Mouse (Mus musculus): ENCODE measurements around the gene Dact2.
A peak's percentile ranks its signal among the peaks of the same experiment; 100 is the strongest.

The Dact2 gene

GRCm38 (mm10) chr17:14175019-14175418, 29.1 kb downstream of the Dact2 start:
- DNase-seq (ENCODE audit: low spot score): no peak

DNA sequence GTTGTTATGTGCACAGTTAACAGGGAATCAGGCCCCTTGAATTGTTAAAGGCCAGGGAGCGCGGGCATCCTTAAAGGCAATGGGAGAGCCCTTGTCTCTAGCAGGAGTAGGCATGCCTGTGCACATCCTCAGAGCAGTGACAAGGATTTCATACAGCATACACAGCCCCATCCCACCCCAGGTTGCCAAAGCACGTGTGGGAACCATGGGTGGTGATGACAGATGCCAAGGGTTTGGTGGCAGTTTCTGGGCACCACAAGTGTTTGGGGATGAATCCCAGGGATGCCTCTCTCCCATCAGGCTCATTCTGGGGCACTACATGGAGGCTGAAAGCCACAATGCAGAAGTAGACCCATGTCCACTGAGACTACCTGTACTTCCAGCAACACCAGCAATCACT, 29.7 kb downstream of the Dact2 start:
- DNase-seq (ENCODE audit: low spot score): no peak

DNA sequence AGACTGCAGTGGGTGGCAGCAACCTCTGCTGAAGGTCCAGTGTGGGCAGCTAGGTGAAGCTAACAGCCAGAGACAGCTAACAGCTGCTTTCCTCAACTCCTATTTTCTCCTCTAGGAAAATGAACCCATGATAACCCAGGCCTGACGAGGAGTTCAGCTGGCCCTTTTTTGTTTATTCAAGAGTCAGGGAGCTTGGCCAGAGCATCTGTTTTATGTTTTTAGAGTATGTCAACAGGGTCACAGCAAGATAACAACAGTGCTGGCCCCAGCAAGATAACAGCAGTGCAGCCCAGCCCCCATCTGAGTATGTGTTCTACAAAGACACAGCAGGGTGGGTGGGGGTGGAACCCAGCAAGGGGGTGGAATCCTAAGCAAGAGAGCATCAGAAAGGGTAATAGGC, 30.6 kb downstream of the Dact2 start:
- DNase-seq (ENCODE audit: low spot score): peak; percentile 35

GRCm38 (mm10) chr17:14172731-14173130, 31.4 kb downstream of the Dact2 start:
- no peak for DNase-seq (ENCODE audit: low spot score)

DNA sequence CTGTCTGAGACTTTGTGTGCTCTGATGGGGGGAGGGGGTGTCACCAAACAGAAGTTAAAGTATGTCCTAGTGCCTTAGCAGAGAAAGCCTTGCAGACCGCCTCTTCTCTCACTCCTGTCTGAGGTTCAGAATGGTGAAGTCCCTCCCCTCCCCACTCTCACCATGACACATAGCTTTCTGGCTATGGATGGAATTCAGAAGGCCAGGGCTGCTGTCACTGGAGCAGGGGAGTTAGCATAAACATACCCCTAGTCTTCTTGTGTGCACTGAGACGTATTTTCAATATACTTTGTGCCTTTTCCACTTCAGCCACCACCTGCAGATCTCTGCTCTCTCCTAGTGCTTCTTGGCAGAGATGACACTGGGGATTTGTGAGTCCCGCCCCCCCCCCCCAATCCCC, 31.9 kb downstream of the Dact2 start:
- DNase-seq (ENCODE audit: low spot score): no peak

GRCm38 (mm10) chr17:14170961-14171479, 33.1 kb downstream of the Dact2 start:
- no peak for DNase-seq (ENCODE audit: low spot score)

- no peak for DNase-seq (ENCODE audit: low spot score)
Observed at GRCm38 (mm10) chr17:14169431-14169830, 34.7 kb downstream of the Dact2 start.

- no peak for DNase-seq (ENCODE audit: low spot score)
Observed at GRCm38 (mm10) chr17:14167594-14167993, 36.5 kb downstream of the Dact2 start.

DNA sequence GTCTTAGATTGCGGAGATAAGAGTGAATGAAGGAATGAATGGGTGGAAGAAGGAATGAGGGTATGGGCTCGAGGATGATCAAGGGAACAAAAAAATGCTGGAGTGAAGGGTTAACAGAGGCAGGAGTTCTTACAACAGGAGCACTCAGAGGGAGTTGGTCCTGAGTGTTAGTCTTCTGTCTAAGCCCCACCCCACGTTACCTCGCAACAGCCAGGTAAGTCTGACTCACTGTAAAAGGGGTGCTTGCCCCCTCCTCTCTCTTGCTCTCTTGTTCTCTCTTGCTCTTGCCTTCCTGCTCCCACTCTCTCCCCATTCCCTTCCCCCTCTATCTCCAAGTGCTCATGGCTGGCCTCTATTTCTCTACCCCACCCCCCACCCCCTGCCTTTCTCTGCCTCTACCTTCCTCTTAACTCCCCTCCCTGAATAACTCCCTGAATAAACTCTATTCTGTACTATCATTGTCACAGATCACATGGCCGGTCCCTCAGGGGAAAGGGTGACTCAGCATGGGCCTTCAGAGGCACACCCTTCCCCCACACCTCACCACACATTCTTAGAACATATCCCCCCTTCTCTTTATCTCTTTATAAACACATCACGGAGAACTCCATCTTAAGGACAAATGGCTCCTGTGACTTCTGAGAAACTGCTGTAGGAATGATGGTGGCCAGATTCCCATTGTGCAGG, 37.2 kb downstream of the Dact2 start:
- no peak for DNase-seq (ENCODE audit: low spot score)

DNA sequence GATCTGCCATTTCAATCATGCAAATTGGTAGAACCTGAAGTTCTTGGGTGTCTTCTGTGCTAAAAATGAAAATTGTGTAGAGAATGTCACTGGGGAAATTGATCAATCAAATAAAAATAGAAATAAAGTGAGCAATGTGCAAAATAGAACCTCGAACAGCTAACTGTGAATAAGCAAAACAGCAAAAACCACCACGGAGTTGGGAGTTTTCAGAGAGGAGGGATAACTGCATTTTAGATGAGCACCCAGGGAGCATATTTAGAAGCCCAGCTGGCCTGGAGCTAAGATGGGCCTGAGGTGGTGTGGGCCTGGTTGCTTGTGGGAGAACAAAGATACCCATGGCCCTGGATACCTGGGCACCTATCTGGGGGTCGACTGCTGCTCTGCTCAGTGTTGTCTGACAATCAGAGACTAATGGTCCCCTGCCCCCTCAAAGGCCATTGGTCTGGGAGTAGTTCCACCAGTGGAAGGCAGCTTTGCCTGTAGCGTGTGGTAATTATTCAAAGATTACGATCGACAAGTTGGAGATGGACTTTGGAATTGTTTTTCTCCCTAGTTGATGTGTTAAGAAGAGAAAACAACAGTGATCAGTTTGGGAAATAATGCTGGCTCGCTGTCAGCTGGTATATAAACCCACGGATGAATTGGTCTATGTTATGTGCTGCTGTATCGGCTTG, 38.0 kb downstream of the Dact2 start:
- no peak for DNase-seq (ENCODE audit: low spot score)

DNA sequence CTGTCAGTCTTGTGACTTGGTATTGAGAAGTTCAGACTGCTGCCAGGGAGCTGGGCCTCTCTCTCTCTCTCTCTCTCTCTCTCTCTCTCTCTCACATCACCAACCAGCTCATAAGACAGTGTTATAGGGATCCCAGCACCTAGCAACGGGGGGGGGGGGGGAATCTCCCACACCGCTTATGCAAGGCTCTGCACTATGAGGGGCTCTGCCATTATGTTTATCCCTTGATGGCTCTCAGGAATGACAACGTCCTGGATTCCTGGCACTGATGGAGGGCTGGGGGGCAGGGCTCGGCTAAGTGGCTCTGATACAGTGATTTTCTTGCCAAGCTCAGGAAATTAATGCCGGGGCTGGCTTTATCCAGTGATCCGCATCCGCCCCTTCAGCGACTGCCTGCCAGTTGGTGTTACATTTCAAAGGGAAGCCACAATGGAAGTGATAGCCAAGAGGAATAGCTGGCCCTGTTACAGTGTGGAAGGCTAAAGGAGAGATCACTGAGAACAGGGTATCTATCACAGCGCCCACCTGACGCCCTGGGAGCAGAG, 38.7 kb downstream of the Dact2 start:
- DNase-seq (ENCODE audit: low spot score): peak; percentile 75

DNA sequence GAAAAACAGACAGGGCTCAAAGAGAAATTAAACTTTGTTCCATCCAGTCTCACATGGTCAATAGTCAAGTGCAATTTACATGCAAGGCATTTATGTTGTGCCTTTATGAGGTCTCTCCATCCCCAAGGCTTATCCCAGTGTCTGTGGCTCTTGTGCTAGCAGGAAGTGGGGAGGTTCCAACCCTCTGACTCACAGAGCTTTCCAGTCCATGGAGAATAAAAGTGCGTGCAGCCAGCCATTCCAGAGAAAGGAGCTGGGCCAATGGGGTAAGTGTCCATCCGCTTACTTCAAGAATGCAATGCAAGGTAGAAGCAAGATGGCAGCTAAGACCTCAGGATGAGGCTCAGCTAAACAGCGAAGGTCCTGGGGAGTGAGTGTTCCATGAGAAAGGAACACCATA, 43.3 kb downstream of the Dact2 start:
- DNase-seq (ENCODE audit: low spot score): no peak

DNA sequence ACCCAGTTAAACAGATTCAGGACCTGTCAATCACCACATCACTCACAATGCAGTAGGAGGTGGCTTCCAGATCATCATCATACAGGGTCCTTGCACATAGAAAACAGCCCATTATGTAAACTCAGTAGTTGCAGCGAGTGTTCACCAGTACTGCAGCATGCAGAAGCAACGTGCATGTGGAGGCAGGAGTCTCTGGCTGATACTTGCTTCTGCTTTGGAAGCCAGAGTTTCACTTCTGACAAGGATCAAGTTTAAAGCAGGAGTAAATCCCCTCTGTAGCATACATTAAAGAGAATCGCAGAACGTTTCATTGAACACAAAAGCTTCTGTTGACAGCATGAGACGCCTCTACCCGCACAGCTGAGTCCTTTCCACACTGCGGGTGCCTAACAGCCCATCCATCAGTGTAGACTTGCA, 46.3 kb downstream of the Dact2 start:
- no peak for DNase-seq (ENCODE audit: low spot score)
